Mouse (Mus musculus) left cerebral cortex, postnatal 14 days (tissue): ENCODE measurements around the gene Nyap2. TPM values are rescaled to one million over a fixed set of nuclear protein-coding genes. Genes with fewer than 3 reads are reported as not detected.

Experiments
- DNase-seq, 2 experiments: peaks; one replicate each; pipeline ENCODE4 v3.0.0; 2021 to 2022; ENCODE audit warnings: low spot score in 2 of 2, mixed read lengths in 1 of 2
- intact Hi-C: fragments of 180-260 bp; cut with DNase I; formaldehyde crosslinking; loops from one replicate; pipeline ENCODE4 v1.15.1; 2025
- long read RNA-seq, 2 experiments: library from polyadenylated mRNA; stranded (forward); transcript quantifications; one replicate each; pipeline ENCODE4 v2.0.0; 2021
- total RNA-seq, 2 experiments: library from RNA; stranded (reverse); gene quantifications; 2 replicates each; pipeline ENCODE4 v1.2.3; 2021

Nyap2 gene
- total RNA-seq: 10 to 100 TPM; 47.5 to 52.2 TPM
- long read RNA-seq, experiment 1, full-length matches to known transcripts: 1 of 3 reads
- long read RNA-seq, experiment 1, partial matches to known transcripts: 2 of 3 reads
- long read RNA-seq, experiment 1, other reads (novel, unspliced or antisense): 0 of 3 reads
- long read RNA-seq, experiment 2, full-length matches to known transcripts: 1 of 5 reads
- long read RNA-seq, experiment 2, partial matches to known transcripts: 2 of 5 reads
- long read RNA-seq, experiment 2, other reads (novel, unspliced or antisense): 2 of 5 reads

DNA sequence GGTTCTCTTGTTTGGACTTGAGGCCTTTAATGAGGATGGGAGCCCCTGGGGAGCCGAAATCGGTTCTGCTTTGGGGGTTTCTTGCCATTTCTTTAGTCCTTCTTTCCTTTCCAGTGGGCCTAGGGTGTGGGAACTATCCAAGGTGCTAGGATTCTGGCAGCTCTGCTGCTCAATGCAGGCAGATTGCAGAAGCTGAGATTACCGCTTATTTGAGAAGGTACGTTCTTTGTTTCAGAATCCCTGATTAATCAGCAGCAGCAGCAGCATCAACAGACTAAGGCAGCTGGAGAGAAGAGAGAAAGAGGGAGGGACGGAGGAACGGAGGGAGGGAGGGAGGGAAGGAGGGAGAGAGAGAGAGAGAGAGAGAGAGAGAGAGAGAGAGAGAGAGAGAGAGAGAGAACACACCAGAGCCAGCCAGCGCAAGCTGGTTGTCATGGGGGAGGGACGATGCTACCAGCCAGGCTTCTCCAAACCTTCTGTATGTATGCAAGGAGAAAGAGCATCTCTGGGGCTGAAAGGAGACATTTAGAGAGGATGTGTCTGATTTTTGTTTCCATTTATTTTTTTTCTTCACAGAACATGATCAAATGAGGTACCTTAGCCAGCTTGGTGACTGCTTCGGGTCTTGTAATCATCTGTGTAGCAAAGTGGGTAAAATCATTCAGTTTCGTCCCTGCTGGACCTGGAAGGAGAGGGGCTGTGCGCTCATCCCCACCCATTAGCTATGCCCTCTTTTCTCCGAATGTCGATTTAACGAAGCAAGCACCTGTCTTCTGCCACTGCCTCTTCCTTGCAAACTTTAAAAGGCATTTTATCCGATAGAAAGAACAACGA lies at the start of gene Nyap2:
Nyap2 (plus strand) TSS at position 120 of the 834 bp plus-strand sequence.
- DNase-seq: peak; percentile 68 to 83
- intact Hi-C loops: loop anchor here (10.0 kb wide), 1 partner anchor 208 kb away; no protein-coding TSS in a partner anchor

DNA sequence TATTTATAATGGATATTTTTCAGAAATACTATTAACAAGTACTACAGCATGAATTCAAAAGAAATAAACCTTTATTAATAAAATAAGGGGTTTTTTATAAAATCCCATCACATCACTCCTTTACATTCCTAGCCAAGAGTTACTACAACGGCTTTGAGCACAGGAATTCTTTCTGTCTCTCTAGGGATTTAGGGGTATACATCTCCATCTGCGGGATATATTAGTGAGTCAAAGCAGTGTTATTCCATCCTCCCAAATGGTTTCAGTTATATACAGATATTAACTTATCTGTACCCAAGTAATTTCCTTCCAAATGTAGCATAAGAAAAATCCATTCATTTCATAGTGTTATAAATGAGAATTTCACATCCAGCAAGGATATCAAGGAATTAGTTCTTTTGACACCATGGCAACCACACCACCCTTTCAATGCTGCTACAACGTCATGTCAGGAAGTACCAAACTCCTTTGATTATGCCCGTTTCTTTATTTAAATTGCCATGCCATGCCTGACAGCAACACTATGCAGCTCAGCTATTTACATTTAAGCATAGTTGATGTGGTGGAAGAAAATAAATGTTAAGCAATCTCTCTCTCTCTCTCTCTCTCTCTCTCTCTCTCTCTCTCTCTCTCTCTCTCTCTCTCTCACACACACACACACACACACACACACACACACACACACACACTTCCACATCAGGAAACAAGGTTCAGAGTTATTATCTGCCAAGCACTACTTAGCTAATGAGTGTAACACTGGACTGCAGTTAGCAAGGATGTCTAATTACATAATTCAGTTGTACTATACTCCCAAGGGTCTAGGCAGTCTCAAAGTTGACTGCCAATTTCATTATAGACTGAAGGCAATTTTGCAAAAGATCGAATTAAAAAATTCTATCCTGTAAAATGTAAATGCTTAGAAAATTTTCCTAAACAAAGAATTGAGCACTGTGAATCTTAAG lies 33.6 kb upstream of the Nyap2 start:
- no peak for DNase-seq
- intact Hi-C loops: no loop called here

DNA sequence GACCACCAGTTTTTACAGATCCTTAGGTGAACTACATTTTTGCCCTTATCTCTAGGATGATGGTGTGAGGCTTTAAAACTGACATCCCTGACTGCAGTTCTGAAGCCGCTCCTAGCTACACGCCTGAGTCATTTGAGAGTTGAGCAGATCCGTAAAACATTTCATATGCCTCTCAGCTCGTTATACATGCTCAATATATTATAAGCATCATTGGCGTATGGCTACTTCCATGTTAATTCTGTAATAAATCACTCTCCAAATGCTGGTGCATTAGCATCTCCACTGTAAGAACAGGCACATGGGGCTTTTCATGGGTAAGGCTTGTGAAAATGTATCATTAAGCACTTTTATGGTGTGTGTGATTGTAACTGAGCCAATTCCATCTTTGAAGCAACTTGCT lies 18.4 kb upstream of the Nyap2 start:
- DNase-seq: no peak

DNA sequence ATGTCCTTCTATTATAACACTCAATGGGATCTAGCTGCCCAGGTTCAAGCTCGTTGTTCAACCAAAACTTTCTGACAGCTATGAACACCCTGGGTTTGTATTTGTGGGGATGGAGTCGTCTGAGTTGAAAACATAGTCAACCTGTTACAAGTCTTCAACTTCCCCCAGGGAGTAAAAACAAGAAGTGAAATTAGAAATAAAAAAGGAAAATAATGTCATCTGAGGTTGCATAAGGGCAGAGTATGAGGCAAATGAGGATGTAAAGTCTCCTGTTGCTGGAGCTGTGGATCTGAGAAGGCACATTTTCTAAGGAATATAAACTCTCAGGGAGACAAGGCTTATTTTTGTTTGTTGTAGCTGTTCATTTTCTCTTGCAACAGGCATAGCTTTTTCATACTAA lies 17.9 kb upstream of the Nyap2 start:
- no peak for DNase-seq
- intact Hi-C loops: no loop called here

More for the DNA sequence above, 18.4 kb upstream of the Nyap2 start:
- intact Hi-C loops: no loop called here

DNA sequence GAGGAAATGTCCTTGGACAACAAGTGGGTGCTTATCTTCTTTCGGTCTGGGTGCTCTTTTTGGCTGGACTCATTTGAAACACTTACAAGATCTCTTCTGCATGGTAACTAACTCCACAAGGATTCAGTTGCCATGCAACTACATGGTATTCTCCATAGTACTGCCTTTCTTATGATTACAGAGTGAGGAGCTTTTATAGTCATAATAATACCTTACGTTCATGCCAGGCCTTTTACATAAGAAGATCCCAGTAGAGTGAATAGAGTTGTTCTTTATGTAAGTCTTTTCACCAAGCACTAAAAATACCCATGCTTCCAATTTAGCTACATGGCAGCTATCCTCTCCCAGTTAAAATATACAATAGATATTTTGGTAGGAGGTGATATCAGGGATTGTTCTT lies 13.9 kb upstream of the Nyap2 start:
- intact Hi-C loops: loop anchor here (10.0 kb wide), 1 partner anchor 208 kb away; no protein-coding TSS in a partner anchor
- DNase-seq: peak in 1 of 2 experiments; percentile 66

DNA sequence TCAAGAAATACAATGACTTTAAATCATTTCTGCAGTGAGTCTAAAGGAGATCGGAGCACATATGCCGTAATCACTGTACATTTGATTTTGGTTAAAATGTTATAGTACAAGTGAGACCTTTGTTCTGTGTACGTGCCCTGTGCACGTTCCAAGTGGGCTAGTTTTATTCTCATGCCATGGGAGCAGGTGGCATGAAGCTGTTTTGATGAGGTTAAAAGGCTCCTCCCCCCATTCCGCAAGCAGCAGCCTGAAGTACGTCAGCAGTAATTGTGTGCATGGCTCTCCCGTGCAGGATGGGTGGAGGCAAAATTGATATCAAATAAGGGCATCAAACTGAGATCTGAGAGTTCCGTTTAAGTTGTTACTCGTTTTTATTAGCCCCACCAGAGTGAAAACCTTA lies 491 bp upstream of the Nyap2 start:
- intact Hi-C loops: loop anchor here (10.0 kb wide), 1 partner anchor 209 kb away; no protein-coding TSS in a partner anchor

DNA sequence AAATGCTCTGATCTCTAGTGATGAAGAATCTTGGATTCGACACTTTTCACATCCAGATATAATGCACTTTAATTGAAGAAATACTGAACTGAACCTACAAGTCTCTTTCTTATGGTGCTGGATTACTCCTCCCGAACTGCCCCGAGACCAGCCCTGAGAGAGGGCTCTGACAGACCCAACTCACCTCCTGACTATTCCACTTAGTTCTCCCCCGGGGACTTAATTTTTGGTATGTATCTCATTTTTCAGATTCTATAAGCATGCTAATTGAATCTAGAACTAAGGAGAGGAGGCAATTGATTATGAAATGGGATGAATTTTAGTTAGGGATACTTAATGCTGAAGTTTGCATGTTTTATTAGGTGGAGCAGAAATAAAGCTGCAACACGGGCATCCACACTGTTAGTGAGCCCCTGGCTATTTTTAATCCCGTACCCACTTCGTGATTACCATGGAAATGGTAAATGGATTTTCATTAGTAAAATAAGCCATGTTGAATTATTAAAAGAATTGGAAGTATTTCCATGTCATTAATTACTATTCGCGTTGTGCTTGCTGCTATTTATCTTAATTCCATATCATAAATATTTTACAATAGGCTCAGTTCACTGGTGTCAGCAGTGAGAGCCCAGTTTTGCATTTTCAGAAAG lies 1.0 kb downstream of the Nyap2 start:
- intact Hi-C loops: loop anchor here (10.0 kb wide), 1 partner anchor 207 kb away; no protein-coding TSS in a partner anchor
- DNase-seq: no peak

More for the DNA sequence above, 491 bp upstream of the Nyap2 start:
- DNase-seq: peak; percentile 47 to 74

DNA sequence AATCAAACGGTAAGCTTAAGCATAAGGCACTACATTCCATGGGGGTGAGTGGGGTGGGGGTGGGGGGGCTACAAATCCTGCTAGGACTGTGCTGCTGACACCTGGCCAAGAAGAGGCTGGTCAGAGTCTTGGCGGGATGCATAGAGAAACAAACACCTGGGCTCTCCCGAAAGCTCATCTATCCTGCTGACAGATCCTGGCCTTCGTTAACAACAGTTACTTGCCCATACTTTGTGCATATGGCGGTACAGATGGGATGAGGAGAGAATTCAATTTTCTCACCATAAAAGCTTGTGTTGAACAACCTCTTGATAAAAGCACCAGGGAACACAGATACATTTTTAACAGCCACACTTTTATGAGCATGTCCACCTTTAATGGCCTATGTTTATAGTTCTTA lies 10.7 kb downstream of the Nyap2 start:
- intact Hi-C loops: no loop called here
- DNase-seq: no peak

DNA sequence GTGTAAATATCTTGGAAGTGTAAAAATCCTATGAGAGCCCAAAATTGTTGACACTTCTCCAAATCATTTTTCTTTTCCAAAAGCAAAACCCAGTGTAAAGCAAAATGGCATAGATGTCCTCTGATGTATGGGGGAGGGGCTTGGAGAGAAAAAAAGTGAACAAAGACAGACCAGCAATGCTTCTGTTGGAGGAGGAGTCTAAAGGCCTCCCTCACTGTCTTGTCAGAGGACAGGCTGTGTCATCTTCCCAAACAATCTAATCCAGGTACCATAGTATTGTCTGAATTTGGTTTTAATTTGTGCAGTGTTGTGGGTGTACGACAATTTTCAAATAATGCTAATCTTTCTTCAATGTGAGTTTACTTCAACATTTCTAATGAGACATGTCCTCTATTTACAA lies 13.7 kb downstream of the Nyap2 start:
- no peak for DNase-seq
- intact Hi-C loops: no loop called here

DNA sequence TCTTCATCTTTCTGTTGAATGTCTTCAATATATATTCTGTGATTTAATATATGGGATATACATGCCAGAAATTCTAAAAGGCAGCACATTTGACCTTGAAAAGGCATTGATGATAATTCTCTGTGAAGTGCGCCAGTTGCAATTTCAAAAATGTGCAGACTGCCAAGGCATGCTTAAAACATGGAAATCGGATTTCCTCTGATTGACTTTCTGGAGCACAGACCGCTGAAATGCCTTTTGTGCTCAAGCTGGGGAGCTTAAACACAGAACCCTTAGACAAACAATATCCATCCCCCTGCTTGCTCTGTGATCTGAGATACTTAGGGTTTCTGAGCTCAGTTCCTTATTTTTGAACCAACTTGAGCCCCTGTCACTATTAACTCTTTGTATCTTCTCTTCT lies 14.2 kb downstream of the Nyap2 start:
- DNase-seq: no peak
- intact Hi-C loops: no loop called here

DNA sequence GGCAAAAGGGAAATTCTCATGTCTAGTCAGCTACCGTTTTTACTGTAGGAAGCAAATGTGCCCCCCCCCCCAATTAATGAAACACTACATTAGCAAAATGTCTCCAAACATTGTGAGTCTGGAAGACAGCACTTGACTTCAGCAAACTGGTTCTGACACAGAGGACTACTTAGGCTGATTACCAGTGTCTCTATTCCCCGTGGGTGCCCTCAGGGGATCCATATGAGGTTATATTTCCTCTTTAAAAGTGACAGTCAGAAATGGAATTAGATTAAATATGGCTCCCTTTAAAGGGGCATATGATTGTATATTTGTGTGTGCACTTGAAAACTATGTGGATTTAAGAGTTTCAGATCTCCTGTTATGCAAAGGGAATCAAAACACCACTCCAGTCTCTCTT lies 15.3 kb downstream of the Nyap2 start:
- no peak for DNase-seq
- intact Hi-C loops: no loop called here

DNA sequence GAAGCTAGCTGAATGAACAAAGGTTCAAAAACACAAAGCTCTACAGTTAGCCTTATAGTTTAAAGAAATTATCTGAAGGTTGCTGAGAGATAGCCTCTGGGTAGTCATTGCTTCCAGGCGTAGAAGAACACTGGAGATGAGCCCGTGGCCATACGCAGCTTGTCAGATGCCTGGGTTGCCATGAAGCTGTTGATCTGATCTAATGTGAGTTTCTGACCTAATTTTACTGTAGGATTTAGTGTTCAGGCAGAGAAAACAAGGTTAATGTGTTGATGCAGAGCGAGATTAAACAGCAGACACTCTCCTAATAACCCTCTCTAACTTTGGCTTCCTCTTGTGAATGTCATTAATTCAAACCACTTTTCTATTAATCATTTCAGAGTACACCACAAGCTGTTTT lies 16.1 kb downstream of the Nyap2 start:
- no peak for DNase-seq
- intact Hi-C loops: no loop called here

DNA sequence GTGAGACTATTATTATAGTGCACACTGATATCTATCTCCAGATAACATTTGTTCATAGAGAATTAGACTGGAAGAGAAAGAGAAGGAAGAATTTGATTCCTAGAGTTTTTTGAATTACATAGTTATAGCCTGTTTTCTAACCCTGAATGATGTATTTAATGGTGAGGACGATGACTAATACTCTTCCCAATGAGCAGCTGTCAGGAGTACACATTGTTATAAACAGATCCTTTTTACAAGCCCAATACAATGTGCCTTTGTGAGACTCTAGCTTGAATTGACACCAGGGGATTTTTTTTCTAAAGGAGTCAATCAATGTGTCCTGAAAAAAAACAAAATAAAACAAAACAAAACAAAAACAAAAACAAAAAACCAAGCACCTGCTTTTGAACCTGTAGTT lies 22.2 kb downstream of the Nyap2 start:
- no peak for DNase-seq
- intact Hi-C loops: no loop called here

DNA sequence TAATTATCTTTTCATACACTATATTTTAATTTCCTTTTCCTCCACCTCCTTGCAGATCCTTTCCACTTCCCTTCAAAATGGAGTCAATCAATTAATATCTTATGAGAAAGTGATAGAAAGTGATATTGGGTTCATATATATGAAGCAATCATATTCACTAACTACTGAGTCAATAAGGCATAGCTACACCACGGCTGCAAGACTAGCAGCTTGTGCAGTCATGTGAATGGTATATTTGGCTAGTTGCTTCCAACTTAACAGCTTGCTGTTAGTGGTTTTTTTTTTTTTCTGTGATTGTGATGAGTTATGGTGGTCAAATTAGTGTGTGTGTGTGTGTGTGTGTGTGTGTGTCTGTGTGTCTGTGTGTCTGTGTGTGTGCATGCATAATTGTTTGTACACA lies 25.0 kb downstream of the Nyap2 start:
- intact Hi-C loops: no loop called here
- no peak for DNase-seq

DNA sequence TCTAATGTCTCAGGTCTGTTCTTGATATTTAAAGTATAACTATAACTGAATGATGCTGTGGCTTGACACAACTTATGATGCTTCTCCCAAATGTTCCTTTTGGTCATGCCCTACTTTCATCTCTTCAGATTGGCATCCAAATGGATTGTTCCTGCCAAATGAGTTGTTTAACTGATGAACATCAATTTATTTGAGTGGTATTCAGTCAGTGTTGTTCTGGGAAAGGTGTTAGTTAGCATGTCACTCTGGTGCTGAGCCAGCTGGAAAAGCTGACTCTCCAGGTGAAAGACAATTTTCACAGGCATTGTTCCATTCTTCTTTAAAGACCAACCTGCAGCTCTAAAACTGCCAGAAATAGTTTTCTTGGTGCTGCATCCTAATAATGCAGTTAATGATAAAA lies 43.0 kb downstream of the Nyap2 start:
- DNase-seq: no peak
- intact Hi-C loops: no loop called here

DNA sequence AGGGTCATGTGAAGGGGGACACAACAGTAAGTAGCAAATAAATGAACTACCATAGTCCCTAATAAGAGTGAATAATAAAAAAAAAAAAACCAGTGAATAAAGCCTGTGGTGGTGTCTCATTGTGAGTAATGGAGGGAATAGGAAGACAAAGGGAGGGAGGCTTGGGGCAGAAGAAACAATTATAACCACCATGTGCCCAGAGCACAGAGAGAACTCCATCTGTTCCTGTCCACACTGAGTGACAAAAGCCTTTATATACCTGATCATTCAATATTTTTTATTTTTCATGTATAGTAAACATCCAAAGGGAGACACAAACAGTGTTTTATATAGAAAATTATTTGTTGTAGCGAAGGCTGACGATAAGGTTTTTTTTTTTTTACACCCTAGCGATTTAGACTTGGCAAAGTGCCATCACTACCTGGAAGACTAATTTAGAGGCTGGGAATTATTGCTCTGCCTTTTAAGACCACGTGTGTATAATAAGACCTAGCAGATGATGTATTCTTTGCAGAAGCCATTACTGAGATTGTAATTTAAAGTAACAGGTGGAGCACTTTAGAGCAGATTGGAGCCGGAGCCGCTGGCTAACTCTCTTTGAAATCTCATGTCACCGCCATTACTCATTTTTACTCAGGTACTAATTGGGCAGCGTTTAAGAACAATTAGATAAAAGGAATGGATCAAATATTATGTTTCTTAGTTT lies 55.4 kb downstream of the Nyap2 start:
- intact Hi-C loops: no loop called here
- no peak for DNase-seq

DNA sequence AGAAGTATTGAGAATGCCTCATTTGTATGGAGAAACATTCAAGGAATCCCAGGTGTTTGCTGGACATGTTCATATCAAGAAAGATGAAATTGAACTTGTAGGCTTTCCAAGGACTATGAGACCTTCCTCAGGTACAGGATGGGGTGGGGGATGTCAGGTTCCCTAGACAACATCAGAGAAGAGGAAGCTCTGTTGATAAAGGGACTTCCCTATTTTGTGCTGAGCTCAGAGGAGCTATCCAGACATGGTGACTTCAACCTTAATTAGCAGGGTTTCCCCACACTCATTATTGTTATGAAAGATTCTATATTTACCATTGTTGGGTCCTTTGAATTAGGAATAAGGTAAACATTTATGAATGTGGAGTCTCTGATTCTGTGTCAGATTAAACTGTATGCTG lies 67.1 kb downstream of the Nyap2 start:
- intact Hi-C loops: no loop called here
- DNase-seq: no peak

DNA sequence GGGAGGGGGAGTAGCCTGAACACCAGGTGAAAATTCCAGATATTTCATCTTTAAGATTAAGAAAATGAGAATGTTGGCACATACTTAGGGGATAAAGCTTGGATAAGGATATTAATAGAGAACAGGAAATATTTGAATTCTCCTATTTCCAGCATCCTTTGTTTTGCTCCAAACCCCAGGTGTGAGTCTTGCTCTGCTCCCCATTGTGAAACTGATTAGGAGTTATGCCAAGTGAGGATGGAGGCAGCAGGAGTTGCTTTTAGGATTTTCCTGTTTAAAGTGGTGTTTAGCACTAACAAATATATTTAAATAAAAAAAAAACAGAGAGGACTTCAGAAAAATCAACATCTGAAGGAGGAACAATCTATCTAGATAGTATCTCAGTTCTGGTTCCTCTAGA lies 68.8 kb downstream of the Nyap2 start:
- DNase-seq: no peak
- intact Hi-C loops: no loop called here

DNA sequence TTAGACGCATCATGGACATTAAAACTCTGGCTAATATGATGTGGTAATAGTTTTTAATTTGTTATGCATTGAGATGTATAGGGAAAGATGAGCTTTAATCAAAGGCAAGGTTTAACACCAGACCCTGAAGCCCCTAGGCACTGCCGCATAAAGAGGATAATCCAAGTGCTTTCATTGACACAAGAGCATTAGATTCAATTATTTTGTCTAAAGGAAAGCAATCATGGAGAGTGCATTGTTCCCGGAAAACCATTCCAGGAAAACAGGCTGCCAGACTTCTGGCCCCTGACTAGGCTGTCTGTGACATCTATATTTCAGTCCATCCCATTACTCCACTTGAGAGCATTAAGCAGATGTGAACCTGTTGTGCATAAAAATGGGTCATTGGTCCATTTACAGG lies 92.5 kb downstream of the Nyap2 start:
- no peak for DNase-seq
- intact Hi-C loops: no loop called here
